Mouse (Mus musculus) megakaryocyte-erythroid progenitor cell, adult 5 weeks (primary cell): Measurements from ENCODE around the gene Gm17416. TPM values are rescaled to one million over a fixed set of nuclear protein-coding genes. Genes with fewer than 3 reads are reported as not detected.

Experiments
- polyA plus RNA-seq: library from polyadenylated mRNA; stranded (reverse); fragments of >175 nt; gene quantifications from 2 replicates; pipeline ENCODE4 v1.2.3, GENCODE M21; 2012

Gene Gm17416
- not detected in 2 replicates for polyA plus RNA-seq

DNA sequence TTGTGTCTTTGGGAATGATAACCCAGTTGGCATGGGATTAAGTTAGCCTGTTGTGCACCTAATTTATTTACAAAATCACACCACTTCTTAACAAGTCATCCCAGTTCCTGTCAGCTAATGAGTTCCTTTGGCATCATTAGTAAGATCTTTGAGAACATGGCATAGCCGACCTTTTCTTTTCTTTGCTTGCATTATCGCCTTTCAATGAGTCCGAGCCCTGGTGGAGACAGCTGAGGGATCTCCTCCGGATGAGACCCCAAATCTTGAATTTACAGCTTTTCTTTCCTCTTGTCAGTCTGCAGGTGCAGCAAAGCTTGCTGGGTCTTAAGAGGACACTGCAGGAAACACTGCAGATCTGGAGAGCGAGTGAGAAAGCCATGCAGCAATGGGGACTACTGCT lies at the start of gene Gm17416:
Gm17416 (plus strand) TSS at position 301 of the 400 bp plus-strand sequence.

DNA sequence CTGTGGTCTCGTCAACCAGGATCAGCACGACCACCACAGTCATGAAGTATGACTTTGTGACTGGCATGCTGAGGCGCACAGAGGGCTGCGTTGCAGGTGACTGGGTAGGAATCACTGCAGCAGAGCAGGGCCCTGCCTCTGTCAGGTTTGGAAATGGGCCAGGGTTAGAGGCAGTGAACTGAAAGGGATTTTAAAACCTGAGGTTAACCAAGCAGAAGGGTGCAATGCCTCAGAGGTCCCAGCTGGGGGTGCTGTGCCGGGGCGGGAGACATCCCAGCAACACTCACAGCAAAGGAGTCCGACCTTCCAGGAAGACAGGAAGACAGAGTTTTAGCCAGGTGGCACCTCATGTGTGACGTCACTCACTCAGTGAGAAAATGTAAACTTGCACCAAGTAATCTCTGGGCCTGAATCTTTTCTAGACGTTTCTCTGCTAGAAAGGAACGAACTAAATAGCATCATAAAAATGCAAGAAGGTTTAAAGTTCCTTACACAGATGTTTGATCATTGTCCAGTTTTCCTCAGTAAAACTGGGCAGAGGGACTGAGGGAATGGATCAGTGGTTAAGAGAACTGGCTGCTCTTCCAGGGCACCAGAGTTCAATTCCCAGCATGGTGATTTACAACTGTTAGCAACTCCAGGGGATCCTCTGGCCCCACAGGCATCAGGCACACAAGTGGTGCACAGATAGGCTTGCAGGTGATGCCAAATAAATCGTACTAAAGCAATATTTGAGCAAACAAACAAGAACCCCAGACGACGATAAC lies 29.0 kb upstream of the Gm17416 start, which contains the start of gene Defb29:
Defb29 (minus strand) TSS at position 155 of the 767 bp plus-strand sequence.

DNA sequence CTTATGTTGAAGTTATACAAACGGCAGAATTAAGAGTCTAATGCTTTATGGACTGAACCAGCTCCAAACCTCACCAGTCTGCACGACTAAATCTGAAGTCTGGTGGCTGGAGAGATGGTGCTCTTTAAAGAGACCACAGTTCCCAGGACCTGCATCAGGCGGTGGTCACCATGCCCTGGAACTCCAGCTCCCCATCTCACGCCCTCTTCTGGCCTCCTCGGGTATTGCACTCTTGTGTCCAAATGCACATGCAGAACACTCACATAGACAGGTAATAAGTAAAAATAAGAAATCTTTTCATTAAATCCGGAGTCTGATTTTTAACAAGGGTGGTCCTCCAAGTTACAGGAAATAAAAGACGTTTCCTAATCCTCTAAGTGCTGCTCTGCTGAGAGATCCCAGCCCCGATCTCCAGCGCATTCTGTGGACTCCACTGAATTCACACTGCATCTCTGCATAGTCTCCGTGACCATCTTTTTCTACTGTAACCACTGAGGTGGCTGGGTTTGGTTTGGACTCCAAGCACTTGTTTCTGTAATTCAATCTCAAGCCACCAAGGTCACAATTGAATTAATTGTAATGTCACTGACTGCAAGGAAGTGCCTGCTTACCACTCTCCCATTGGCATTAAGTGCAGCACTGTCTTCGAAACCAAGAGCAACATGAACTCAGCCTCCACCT lies 3.1 kb downstream of the Gm17416 start, which contains the start of gene Defb21:
Defb21 (plus strand) TSS at position 631 of the 681 bp plus-strand sequence.

DNA sequence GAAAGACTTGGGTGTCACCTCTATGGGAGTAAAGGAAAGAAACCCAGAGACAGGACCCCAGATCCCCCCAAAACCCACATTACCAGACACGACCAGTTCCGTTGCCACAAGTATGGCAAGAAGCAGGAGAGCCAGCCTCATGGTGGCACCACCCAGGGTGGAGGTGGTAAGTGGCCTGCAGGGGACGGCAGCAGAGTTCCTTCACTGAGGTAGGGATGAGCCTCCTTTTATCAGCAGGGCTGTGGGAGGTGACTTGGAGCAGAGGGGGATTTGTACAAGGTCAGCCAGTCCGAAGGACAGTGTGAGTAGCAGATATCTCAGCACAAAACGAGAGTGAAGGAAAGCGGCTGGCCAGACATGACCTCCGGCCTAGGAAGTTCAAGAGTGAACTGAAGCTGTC lies 11.0 kb downstream of the Gm17416 start, which contains the start of gene Defb19:
Defb19 (minus strand) TSS at position 206 of the 400 bp plus-strand sequence.

DNA sequence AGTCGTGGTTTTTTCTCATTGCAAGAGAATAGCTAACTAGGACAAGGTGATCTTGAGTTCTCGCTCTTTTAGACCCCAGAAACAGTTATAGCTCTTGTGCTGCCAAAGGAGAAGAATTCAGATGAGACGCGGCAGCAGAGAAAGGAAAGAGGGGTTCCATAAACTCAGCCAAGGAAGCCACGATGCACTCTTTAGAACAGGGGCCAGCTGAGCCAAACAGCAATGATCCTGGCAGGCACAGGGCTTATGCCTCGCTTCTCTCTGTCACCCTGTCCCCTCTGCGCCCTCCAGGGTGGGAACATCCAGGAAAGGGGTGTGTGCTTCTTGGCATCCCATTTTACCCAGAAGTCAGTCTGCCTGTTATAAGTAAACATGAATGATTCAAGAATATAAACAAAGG lies 30.2 kb downstream of the Gm17416 start, which contains the start of gene Defb45:
Defb45 (minus strand) TSS at position 101 of the 400 bp plus-strand sequence.

DNA sequence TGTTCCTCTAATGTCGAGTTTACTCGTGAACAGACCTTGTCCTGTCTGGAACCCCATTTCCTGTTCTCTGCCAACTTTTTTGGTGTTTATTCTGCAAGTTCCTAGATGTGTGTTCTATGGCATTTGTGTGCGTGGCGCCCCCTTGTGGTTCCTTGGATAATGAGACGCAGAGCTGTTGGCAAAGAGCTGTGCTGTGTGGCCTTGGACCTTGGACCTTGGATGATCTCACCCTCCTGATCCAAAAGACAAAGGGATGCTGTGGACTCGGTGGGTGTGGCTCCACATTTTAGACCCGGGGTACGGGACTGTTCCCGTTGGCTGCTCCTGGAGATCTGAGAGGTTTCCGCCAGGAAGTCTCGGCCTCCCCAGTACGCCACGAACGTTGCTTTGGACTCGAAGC lies 34.9 kb downstream of the Gm17416 start, which contains the start of gene Defb36:
Defb36 (plus strand) TSS at position 271 of the 400 bp plus-strand sequence.

Other genes starting within 250 kb of the Gm17416 start
- gene Rbck1, start 236.7 kb upstream of the Gm17416 start, polyA plus RNA-seq: 217 and 239 TPM in 2 replicates
- gene Trib3, start 225.3 kb upstream of the Gm17416 start, polyA plus RNA-seq: 1.9 and 4.1 TPM in 2 replicates
- not detected in 2 replicates for gene Nrsn2, start 192.7 kb upstream of the Gm17416 start, polyA plus RNA-seq
- 40.4 and 58.1 TPM in 2 replicates for gene Sox12, start 171.3 kb upstream of the Gm17416 start, polyA plus RNA-seq
- 3.9 and 4.9 TPM in 2 replicates for gene Zcchc3, start 154.3 kb upstream of the Gm17416 start, polyA plus RNA-seq
- not detected in 2 replicates for gene 6820408C15Rik, start 153.8 kb upstream of the Gm17416 start, polyA plus RNA-seq
- gene Defb23, start 104.7 kb upstream of the Gm17416 start, polyA plus RNA-seq: not detected in 2 replicates
- gene Defb20, start 92.3 kb upstream of the Gm17416 start, polyA plus RNA-seq: not detected in 2 replicates
- not detected in 2 replicates for gene Defb22, start 79.2 kb upstream of the Gm17416 start, polyA plus RNA-seq
- gene Defb26, start 57.6 kb upstream of the Gm17416 start, polyA plus RNA-seq: not detected in 2 replicates
- not detected in 2 replicates for gene Defb28, start 51.1 kb upstream of the Gm17416 start, polyA plus RNA-seq
- not detected in 2 replicates for gene Defb29, start 29.2 kb upstream of the Gm17416 start, polyA plus RNA-seq
- not detected in 2 replicates for gene Defb21, start 3.4 kb downstream of the Gm17416 start, polyA plus RNA-seq
- gene Defb19, start 11.0 kb downstream of the Gm17416 start, polyA plus RNA-seq: not detected in 2 replicates
- gene Defb45, start 30.1 kb downstream of the Gm17416 start, polyA plus RNA-seq: not detected in 2 replicates
- not detected in 2 replicates for gene Defb36, start 35.0 kb downstream of the Gm17416 start, polyA plus RNA-seq
- gene Defb25, start 53.7 kb downstream of the Gm17416 start, polyA plus RNA-seq: not detected in 2 replicates
- gene Rem1, start 57.6 kb downstream of the Gm17416 start, polyA plus RNA-seq: 0.46 TPM in 1 of 2 replicates, not detected in the other
- 184 and 222 TPM in 2 replicates for gene H13, start 100.1 kb downstream of the Gm17416 start, polyA plus RNA-seq
- gene Mcts2, start 117.7 kb downstream of the Gm17416 start, polyA plus RNA-seq: 0.87 and 1.5 TPM in 2 replicates
- 20.1 and 27.2 TPM in 2 replicates for gene Id1, start 166.9 kb downstream of the Gm17416 start, polyA plus RNA-seq
- 1.9 and 3.6 TPM in 2 replicates for gene Cox4i2, start 184.8 kb downstream of the Gm17416 start, polyA plus RNA-seq